Mouse (Mus musculus) cerebellum, adult 11 months (tissue): ENCODE data around the gene Slc25a10.

Experiments used
- DNase-seq: peaks from one replicate; pipeline ENCODE4 v3.0.0; 2022

The Slc25a10 gene

GRCm38 (mm10) chr11:120491317-120492023 is at the start of gene Slc25a10:
TSS of gene Slc25a10 (plus strand) at chr11:120491840.
- DNase-seq, result peak; percentile 83

- DNase-seq, result no peak
These were observed 49.3 kb upstream of the Slc25a10 start, which contains the start of gene Tspan10 for GRCm38 (mm10) chr11:120442344-120442743. TSS of gene Tspan10 (plus strand) at chr11:120442644.

DNA sequence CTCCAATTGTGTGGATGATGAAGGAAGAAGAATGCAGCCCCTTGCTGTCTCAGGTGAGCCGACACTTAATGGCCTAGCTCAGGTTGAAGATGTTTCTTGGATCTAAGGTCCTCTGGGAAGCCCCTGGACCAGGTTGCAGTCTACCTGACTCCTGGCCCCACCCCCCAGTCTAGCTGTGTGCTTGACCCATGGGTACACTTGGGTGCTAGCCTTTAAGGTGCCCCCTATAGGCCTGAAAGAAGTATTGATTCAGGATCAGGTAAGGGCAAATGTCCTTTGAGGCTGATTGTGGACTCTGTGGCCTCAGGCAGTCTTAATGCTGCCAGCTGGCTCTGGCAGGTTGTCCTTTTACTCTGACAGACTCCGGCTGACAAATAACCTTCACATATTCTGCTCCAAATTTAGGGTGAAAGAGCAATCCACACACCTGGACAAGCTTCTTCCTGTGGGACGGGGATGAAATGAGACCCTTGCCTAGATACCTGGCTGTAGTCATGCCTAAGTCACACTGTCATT is 48.8 kb upstream of the Slc25a10 start:
- DNase-seq, result no peak

GRCm38 (mm10) chr11:120444106-120444505 is 47.5 kb upstream of the Slc25a10 start:
- no peak for DNase-seq

DNA sequence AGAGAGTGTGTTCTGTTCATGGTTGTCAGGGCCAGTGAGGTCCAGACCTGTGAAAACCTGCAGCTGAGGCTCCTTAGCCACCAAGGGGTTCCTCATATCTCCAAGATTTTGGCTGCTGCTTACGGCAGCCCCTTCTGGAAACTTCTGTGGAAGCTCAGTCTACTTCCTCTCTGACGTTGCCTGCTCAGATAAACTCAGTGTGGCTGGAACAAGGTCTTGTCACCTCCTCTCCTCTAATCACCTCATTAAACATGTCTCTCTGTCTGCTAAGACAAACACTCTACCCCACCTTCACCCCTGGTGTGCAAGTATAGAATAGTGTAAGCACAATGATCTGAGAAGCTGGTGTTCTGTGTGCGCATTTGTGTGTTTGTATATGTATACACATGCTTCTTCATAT is 46.2 kb upstream of the Slc25a10 start:
- no peak for DNase-seq

GRCm38 (mm10) chr11:120447179-120447578 is 44.5 kb upstream of the Slc25a10 start:
- DNase-seq, result no peak

DNA sequence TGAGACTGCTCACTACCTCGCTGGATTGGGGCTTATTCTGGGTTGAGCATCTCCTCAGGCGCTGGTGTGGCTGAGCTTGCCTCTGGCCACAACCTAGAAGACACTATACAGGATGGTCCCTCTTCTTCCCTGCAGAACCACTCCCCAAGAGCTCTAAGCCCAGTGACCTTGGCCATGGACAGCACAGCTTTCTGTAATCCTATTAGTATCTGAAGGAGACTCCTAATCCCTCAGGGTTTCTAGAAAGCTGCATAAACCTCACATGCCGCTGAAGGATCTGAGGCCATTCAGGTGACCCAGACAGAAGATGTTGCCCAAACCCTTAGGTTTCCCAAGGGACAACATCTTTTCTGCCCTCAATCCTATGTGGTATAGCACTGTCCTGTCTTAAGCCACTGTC is 39.4 kb upstream of the Slc25a10 start:
- no peak for DNase-seq

GRCm38 (mm10) chr11:120453306-120453705 is 38.3 kb upstream of the Slc25a10 start, which contains the start of gene Pde6g:
TSS of gene Pde6g (minus strand) at chr11:120453500.
- DNase-seq, result no peak

- no peak for DNase-seq
These were observed 36.7 kb upstream of the Slc25a10 start for GRCm38 (mm10) chr11:120454965-120455364.

DNA sequence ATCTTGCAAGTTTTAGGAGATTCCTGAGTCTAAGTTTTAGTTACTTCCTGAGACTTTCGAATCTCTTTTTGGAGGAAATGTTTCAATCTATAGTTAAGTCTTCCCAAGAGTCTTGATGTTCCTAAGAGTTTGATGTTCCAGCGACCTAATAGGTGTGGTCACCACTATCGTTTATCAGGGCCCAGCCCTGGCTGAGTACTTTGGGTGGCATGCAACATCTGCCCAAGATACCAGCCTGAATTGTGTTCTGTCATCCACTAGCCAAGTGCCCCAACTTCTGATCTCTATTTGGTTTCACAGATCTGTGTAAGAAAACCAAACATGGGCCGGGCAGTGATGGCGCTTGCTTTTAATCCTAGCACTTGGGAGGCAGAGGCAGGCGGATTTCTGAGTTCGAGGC is 36.2 kb upstream of the Slc25a10 start:
- no peak for DNase-seq

- no peak for DNase-seq
These were observed 34.3 kb upstream of the Slc25a10 start for GRCm38 (mm10) chr11:120457370-120457769.

DNA sequence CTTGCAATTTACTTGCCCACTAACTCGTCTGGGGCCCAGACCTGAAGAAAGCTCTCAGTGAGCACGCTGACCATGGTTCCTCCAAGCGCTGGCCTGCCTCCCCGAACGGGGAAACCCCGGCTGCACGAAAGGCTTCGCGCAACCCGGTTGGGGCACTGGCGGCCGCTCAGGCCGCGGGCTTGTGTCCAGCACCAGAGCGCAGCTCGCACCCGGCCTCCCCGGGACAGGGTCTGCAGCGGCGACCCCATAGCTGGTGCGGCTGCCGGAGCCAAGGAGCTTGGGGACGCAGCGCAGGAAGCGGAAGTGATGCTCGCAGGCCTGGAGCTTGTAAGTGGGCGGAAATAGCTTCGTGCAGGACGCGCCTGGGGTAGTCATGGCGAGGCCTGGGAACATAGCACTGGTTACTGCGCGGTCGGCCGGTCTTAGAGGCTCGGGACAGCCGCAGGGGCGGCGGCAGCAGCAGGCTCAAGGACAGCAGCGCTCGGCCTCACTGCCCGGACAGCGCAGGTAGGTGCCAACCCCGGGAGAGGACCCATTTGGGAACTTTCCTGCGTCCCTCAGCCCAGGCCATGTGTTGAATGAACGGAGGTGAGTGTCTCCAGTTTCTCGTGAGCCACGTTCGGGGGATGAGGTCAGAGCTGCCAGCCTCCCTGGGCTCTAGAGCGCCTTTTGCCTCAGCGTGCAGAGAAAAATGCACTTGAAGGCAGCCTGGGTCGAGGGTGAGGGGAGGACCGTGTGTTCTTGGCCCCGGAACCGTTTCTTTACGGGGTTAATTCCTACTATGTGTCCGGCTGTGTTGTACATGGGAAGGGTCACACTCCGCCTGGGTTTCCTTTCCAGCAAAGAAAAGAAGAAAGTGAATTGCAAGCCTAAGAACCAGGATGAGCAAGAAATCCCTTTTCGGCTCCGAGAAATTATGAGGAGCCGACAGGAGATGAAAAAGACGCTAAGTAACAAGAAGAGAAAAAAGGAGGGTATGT is 33.6 kb upstream of the Slc25a10 start, which contains the start of the genes Oxld1 and Ccdc137:
Gene Oxld1, minus strand, starts transcription at position 297 of the 980 bp plus-strand sequence.
Gene Ccdc137, plus strand, starts transcription at position 344 of the 980 bp plus-strand sequence.
- DNase-seq, result peak; percentile 57

DNA sequence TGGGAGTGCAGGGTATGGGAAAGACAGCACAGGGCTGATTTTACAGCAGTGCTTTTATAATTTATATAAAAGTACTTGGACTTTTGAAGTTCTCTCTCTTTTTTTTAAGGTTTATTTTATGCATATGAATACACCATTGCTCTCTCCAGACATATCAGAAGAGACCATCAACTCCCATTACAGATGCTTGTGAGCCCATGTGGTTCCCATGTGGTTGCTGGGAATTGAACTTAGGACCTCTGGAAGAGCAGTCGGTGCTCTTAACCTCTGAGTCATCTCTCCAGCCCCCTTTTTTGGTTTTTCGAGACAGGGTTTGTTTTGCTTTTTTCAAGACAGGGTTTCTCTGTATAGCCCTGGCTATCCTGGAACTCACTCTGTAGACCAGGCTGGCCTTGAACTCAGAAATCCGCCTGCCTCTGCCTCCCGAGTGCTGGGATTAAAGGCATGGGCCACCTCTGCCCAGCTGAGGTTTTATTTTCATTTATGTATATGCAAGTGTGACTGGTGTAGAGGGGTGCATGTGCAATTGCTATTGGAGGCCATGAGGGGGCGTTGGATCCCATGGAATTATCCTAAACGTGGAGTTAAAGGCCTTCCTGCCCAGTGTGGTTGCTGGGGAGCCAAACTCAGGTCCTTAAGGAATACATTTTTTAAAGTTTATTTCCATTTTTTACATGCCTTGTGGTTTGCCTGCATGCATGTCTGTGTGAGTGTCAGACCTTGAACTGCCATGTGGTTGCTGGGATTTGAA is 32.6 kb upstream of the Slc25a10 start:
- no peak for DNase-seq

- no peak for DNase-seq
These were observed 28.1 kb upstream of the Slc25a10 start for GRCm38 (mm10) chr11:120463536-120463935.

DNA sequence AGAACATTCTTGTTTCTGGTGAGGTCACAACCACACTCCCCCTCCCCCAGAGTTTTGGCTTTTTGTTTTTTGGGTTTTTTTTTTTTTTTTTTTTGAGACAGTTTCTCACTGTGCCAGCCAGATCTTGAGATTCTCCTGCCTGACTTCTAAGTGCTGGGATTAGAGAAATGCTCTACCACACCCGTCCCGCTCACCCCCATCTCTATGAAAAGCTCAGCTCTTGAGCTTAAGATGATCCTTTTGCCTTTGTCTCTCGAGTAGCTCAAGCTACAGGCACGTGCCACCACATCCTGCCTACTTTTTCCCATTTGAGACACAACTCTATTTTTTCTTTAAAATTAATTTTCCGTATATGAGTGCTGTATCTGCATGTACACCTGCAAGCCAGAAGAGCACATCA is 27.3 kb upstream of the Slc25a10 start:
- no peak for DNase-seq

GRCm38 (mm10) chr11:120465521-120465920 is 26.1 kb upstream of the Slc25a10 start:
- DNase-seq, result no peak

DNA sequence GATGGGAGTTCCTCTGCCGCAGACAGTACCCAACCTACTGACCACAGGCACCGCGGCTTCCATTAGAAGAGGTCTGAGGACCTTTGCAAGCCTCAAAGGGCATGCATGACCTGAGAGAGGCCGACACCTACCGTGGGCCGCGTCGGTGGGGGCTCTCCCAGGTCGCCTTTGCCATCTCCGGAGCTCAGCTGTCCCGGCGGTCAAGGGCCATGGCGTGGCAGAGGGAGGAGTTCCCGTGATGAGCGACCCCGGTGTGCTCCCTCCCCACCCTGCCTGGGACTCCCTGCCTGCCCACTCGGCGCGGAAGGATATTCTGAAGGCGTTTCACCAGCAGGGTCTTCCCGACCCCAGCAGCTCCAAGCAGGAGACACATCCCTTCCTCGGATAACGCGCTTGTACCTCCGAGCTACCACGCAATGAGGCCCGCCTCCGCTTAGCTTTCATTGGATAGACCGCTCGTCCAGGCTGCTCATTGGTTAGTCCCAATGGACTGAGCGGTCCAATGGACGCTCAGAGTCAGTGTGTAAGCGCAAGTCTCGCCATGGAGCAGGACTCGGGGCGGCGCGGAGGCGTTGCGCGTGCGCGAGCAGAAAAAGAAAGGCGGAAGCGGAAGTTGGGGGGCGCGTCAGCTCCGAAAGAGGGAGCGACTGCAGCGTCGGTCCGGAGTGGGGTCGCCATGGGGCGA is 24.4 kb upstream of the Slc25a10 start, which contains the start of gene Arl16:
Gene Arl16, minus strand, starts transcription at position 557 of the 685 bp plus-strand sequence.
- peak; percentile 88 for DNase-seq

DNA sequence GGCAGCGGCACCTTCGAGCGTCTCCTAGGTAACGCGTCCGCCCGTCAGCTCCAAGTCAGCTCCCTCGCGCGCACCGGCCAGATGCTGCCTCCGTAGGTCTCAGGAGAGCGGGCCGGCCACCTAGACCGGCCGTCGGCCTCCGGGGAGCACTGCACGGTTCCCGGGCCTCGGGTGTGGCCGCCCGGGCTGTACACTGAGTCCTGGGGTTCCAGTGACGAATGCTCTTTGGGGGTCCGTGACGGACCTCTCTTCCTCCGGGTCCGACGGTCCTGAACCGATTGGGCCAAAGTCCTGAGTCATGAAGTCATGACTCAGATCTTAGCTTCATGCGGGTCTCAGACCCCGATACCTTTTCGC is 23.9 kb upstream of the Slc25a10 start:
- no peak for DNase-seq

GRCm38 (mm10) chr11:120472052-120472451 is 19.6 kb upstream of the Slc25a10 start:
- DNase-seq, result no peak

DNA sequence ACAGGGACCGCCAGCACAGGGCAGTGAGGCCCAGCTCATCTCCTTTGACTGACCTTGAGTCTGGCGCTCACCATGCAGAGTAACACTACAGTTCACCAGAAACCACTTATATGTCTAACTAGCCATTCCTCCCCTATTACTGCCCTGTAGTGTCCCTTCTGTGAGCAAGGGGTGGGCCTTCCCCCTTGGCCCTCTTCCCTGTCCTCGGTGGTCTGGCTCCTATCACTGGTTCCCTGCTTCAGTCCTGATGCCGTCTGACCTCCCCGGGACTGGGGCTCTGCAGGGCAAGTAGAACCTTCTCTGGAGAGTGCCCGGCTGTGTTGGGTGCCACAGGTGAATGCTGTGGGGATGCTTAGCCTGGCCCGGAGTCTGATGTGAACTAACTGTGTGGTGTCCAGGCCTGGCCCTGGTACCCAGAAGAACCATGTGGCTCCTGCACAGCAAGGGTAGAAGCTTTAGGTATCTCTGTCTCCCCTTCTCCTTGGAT is 8.1 kb upstream of the Slc25a10 start:
- DNase-seq, result no peak

- peak; percentile 84 for DNase-seq
These were observed 7.2 kb upstream of the Slc25a10 start, which contains the start of gene Mrpl12 for GRCm38 (mm10) chr11:120484265-120484981. TSS of gene Mrpl12 (plus strand) at chr11:120484613.
